Mouse (Mus musculus) heart, embryonic 12.5 days (tissue): ENCODE measurements around the gene Zbtb7b. TPM values are rescaled to one million over a fixed set of nuclear protein-coding genes. Genes with fewer than 3 reads are reported as not detected.

Experiments used
- ATAC-seq: fragments of 200-750 bp; cut with Nextera tagmentation; 2 replicates; pipeline ENCODE4 v1.8.0; 2017; ENCODE audit warnings: moderate TSS enrichment, moderate library complexity; ENCODE audit not compliant: insufficient number of reproducible peaks, low FRiP score
- H3K27ac ChIP-seq: fragments of 300-500 bp; sonication (generic); 2 replicates; pipeline ENCODE4 v1.5.1; 2016; ENCODE audit warnings: mild to moderate bottlenecking, moderate library complexity; ENCODE audit not compliant: poor library complexity, severe bottlenecking
- H3K27me3 ChIP-seq: fragments of 300-500 bp; sonication (generic); replicated peaks from 2 replicates; pipeline ENCODE4 v1.6.1; 2016; ENCODE audit warnings: mild to moderate bottlenecking, moderate library complexity
- H3K36me3 ChIP-seq: fragments of 300-500 bp; sonication (generic); 2 replicates; pipeline ENCODE4 v1.6.1; 2016; ENCODE audit warnings: mild to moderate bottlenecking, moderate library complexity
- H3K4me1 ChIP-seq: fragments of 300-500 bp; sonication (generic); replicated peaks from 2 replicates; pipeline ENCODE4 v1.6.1; 2016; ENCODE audit warnings: mild to moderate bottlenecking
- H3K4me2 ChIP-seq: fragments of 300-500 bp; sonication (generic); 2 replicates; pipeline ENCODE4 v1.6.1; 2016; ENCODE audit warnings: mild to moderate bottlenecking, moderate library complexity
- H3K4me3 ChIP-seq: fragments of 300-500 bp; sonication (generic); 2 replicates; pipeline ENCODE4 v1.5.1; 2016; ENCODE audit warnings: mild to moderate bottlenecking
- H3K9ac ChIP-seq: fragments of 300-500 bp; sonication (generic); 2 replicates; pipeline ENCODE4 v1.6.1; 2016; ENCODE audit warnings: mild to moderate bottlenecking, moderate library complexity
- H3K9me3 ChIP-seq: fragments of 300-500 bp; sonication (generic); replicated peaks from 2 replicates; pipeline ENCODE4 v1.6.1; 2016; ENCODE audit warnings: mild to moderate bottlenecking, moderate library complexity
- WGBS: fragments of 180-500 bp; shearing (Covaris S2); methylation state at CpG from one replicate; pipeline ENCODE4 v1.1.7; 2016; 5-methylcytosine and 5-hydroxymethylcytosine counted together
- polyA plus RNA-seq: library from polyadenylated mRNA; unstranded; fragments of >200 nt; fragmentation: Nextera tagmentation; extraction: Ambion mirVana; gene quantifications from 2 replicates; pipeline ENCODE4 v1.2.1, GENCODE M21; 2016

Gene Zbtb7b
- polyA plus RNA-seq, 1 experiment from 2014 or later: 1.6 TPM

DNA sequence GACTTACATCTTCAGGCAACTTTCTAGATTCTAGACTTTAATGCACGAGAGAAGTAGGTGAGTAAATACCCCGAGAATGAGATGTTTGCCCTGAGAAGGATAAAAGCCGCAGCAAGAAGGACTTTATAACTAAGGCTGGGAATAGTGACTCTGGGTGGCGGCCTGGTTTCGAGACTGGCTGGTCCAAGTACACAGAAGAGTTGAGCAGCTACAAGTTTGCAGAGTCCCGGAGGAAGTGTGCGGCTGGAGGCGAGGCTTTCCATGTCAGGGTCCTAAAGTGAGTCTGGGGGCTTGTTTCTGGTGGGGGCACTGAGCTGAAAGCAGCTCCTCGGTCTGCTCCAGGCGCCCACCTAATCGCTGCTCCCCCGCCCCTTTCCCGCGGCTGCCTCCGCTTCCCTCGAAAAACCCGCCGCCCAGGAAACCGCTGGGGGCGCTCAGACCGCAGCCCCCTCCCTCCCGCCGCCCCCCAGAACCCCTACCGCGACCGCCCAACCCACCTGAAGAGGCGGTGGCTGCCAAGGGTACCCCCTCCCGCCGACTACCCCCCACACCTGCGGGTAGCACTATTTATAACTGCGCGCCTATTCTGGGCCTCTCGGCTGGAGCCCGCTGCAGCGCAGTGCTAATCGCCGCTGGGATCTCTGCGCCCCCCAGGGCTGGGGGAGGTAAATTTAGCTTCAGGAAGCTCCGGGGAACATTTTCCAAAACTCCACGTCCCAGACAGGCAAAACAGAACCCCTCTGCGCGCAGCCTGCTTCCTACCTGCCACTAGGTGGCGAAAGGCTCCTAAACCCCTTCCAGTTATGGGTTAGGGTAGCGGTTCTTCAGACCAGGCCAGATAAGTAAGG is 1.5 kb upstream of the Zbtb7b start:
- no peak for ATAC-seq
- under 1% methylated on average over 32 of the region's 44 CpGs for WGBS
- Histone ChIP-seq H3K4me1 (peaks cover 28% of the 10 kb centered on the region), H3K36me3 (peaks cover 4% of the 10 kb centered on the region), H3K27me3 (no peaks in the 10 kb centered on the region), H3K4me3 (peak overlapping the region; percentile 78), H3K9me3 (no peaks in the 10 kb centered on the region), H3K27ac (peak overlapping the region; percentile 93), H3K4me2 (peak overlapping the region; percentile 100), H3K9ac (peak overlapping the region; percentile 79)

DNA sequence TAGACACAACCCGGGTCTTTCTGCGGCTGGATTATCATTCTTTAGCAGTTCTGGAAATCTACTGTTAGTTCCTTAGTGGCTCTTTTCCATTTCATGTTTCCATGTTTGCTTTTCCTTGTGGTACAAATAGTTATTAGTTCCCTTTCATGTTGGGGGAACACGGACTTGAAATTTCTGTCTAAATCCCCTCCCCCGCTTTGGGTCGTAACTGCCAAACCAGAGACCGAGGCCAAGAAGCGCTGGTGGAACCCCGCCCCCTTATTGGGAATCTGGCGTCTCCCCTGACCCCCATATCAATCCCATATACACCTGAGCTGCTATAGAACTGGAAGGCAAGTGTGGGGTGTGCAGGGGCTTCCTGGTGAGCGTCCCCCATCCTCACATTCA is 836 bp upstream of the Zbtb7b start:
- Histone ChIP-seq H3K4me3 (peak overlapping the region; percentile 78), H3K9me3 (no peaks in the 10 kb centered on the region), H3K27me3 (no peaks in the 10 kb centered on the region), H3K4me2 (peak overlapping the region; percentile 100), H3K4me1 (peaks cover 35% of the 10 kb centered on the region), H3K9ac (peak overlapping the region; percentile 79), H3K27ac (peak overlapping the region; percentile 93), H3K36me3 (peaks cover 3% of the 10 kb centered on the region; the same call in 1 of the 2 replicates)
- no peak for ATAC-seq
- WGBS: 3% methylated on average over 10 of the region's 10 CpGs

- Histone ChIP-seq H3K9ac (peak overlapping the region; percentile 79), H3K4me3 (peak overlapping the region; percentile 78), H3K4me2 (peak overlapping the region; percentile 100), H3K9me3 (no peaks in the 10 kb centered on the region), H3K27me3 (no peaks in the 10 kb centered on the region), H3K36me3 (peaks cover 3% of the 10 kb centered on the region; the same call in 1 of the 2 replicates), H3K4me1 (peaks cover 40% of the 10 kb centered on the region), H3K27ac (peak overlapping the region; percentile 93)
- ATAC-seq: peak; percentile 15
- under 1% methylated on average over 12 of the region's 12 CpGs for WGBS
These were observed 299 bp upstream of the Zbtb7b start for GRCm38 (mm10) chr3:89394894-89395256.

DNA sequence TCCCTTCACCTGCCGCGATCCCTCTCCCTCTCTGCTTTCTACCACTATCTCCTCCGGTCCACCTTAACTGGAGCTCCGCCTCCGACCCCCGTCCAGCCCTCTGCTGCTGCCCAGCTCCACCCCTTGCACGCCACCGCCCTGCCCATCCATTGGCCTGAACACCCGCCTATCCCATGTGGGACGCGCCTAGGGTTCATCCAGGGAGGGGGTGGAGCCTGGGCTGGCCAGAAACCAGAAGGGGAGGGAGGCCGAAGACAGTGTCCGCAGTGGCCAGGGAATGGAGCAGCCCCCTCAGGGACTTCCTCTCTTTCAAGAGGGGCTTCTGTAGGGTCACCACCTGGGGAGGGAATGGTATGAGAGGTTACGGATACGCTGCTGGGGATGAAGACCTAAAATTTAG is 971 bp downstream of the Zbtb7b start:
- 1% methylated on average over 15 of the region's 15 CpGs for WGBS
- H3K9ac ChIP-seq: peak overlapping the region; percentile 84
- no peaks in the 10 kb centered on the region for H3K36me3 ChIP-seq
- H3K4me3 ChIP-seq: peak overlapping the region; percentile 78
- H3K4me2 ChIP-seq: peak overlapping the region; percentile 100
- no peaks in the 10 kb centered on the region for H3K27me3 ChIP-seq
- H3K9me3 ChIP-seq: no peaks in the 10 kb centered on the region
- peak overlapping the region; percentile 93 for H3K27ac ChIP-seq
- peak; percentile 94 for ATAC-seq
- H3K4me1 ChIP-seq: peaks cover 49% of the 10 kb centered on the region

DNA sequence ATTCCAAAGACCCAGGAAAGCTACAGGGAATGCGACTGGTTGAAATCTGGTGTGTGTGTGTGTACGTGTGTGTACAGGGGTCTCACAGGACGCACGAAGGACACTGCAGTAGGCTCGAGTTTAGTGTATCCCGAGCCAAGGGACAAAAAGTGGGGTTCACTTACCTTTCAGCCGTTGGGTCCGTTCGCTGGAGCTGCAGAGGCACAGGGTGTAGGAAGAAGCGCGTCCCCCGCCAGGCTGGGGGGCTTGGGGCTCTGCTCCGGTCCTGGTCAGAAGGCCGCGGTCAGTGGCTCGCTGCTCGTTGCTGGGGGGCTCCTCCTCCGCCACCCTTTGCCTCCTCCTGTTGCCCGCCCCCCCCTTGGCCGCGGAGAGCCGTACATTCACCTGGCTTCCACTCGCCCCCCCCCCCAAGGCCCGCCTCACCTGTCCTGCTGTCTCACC is 1.7 kb downstream of the Zbtb7b start:
- H3K4me1 ChIP-seq: peaks cover 49% of the 10 kb centered on the region
- ATAC-seq: no peak
- 0% methylated on average over 20 of the region's 24 CpGs for WGBS

DNA sequence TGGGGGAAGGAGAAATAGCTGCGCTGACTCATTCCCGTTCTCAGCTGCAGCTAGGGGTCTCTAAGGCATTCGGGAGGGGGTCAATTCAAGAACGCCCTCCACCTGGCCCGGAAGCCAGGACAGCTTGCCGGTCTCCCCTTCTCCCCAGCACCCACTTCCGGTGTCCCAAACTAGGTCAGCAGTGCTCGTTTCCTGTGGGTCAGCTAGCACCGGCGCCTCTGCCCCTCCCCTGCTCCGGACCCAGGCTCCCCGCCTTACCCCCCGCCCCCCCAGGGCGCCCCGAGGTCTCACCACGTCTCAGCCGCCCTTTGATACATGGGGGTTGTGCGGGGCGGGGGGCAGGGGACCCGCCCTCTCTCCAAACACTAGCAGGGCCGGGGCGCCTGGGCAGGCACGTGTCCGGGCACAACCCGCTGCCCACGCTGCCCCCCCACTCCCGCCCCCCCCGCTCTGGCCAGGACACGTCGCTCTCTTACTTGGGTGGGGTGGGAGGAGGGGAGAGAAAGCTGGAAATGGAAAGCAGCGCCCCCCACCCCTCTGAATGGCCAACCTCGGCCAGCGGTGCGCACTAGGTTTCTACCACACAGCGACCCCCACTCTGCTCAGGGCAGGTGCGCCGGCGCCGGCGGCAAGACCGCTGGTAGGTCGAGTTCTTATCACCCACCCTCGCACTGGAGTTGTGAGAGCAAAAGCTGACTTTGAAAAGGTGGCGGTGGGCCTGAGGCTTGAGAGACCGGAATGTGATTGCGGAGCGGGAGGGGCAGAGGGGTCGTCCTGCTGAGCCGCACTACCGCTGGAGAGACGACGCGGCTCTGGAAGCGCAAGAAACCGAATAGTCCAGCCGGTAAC is 2.7 kb downstream of the Zbtb7b start:
- Histone ChIP-seq H3K36me3 (no peaks in the 10 kb centered on the region), H3K4me2 (peak overlapping the region; percentile 100), H3K9ac (peak overlapping the region; percentile 84), H3K4me3 (peak overlapping the region; percentile 78), H3K27ac (peak overlapping the region; percentile 58), H3K27me3 (no peaks in the 10 kb centered on the region), H3K4me1 (peaks cover 50% of the 10 kb centered on the region), H3K9me3 (no peaks in the 10 kb centered on the region)
- no peak for ATAC-seq
- 1% methylated on average over 56 of the region's 56 CpGs for WGBS

More for the DNA sequence above, 1.7 kb downstream of the Zbtb7b start:
- Histone ChIP-seq H3K4me2 (peak overlapping the region; percentile 100), H3K9me3 (no peaks in the 10 kb centered on the region), H3K9ac (peak overlapping the region; percentile 84), H3K36me3 (no peaks in the 10 kb centered on the region), H3K4me3 (peak overlapping the region; percentile 78), H3K27me3 (no peaks in the 10 kb centered on the region), H3K27ac (peak overlapping the region; percentile 58; the same call in 1 of the 2 replicates)

- H3K4me2 ChIP-seq: peak overlapping the region; percentile 100
- H3K27me3 ChIP-seq: no peaks in the 10 kb centered on the region
- ATAC-seq: no peak
- no peaks in the 10 kb centered on the region for H3K36me3 ChIP-seq
- peak overlapping the region; percentile 78 for H3K4me3 ChIP-seq
- no peaks in the 10 kb centered on the region for H3K9me3 ChIP-seq
- H3K4me1 ChIP-seq: peaks cover 43% of the 10 kb centered on the region
- peak overlapping the region; percentile 84 for H3K9ac ChIP-seq
- 11% methylated on average over 19 of the region's 19 CpGs for WGBS
- peak overlapping the region; percentile 25; the same call in 1 of the 2 replicates for H3K27ac ChIP-seq
These were observed 3.6 kb downstream of the Zbtb7b start for GRCm38 (mm10) chr3:89390699-89391662.

- H3K9ac ChIP-seq: 0 out of 2 replicates have a peak overlapping the region, but pooled peaks have one; percentile 18
- H3K27ac ChIP-seq: 0 out of 2 replicates have a peak overlapping the region, but pooled peaks have one; percentile 12
- H3K4me2 ChIP-seq: peak overlapping the region; percentile 100; the same call in 1 of the 2 replicates
- H3K36me3 ChIP-seq: no peaks in the 10 kb centered on the region
- no peaks in the 10 kb centered on the region for H3K9me3 ChIP-seq
- H3K4me1 ChIP-seq: peaks cover 35% of the 10 kb centered on the region
- H3K27me3 ChIP-seq: no peaks in the 10 kb centered on the region
- no peak for ATAC-seq
- 47% methylated on average over 5 of the region's 5 CpGs for WGBS
- no peak overlapping the region for H3K4me3 ChIP-seq
These were observed 4.5 kb downstream of the Zbtb7b start for GRCm38 (mm10) chr3:89390111-89390515.

- no peak overlapping the region for H3K4me3 ChIP-seq
- 54% methylated on average over 5 of the region's 6 CpGs for WGBS
- no peak for ATAC-seq
- no peak overlapping the region for H3K27ac ChIP-seq
- H3K36me3 ChIP-seq: no peaks in the 10 kb centered on the region
- H3K9me3 ChIP-seq: no peaks in the 10 kb centered on the region
- H3K4me1 ChIP-seq: peaks cover 40% of the 10 kb centered on the region
- H3K9ac ChIP-seq: no peak overlapping the region
- no peaks in the 10 kb centered on the region for H3K27me3 ChIP-seq
- H3K4me2 ChIP-seq: no peak overlapping the region
These were observed 5.5 kb downstream of the Zbtb7b start for GRCm38 (mm10) chr3:89388901-89389740.
